Mouse (Mus musculus) embryonic stem cell, embryonic (primary cell): ENCODE measurements at regions not wholly inside any gene's neighbourhood (a gene's known extent, or its start where the extent isn't known, plus 50 kb on each side); places are given as distances from the start of the nearest gene placed in this dataset.

Experiments
- CTCF ChIA-PET, 4 experiments: fragments of 300-600 bp in 2 of 4; fragments of 350-600 bp in 2 of 4; sonication (Branson Sonifier 250); formaldehyde crosslinking; loops; one replicate each; lab custom pipeline; 2022; ENCODE audit warnings: inconsistent platforms in 2 of 4; lab: Charles Lee
- POLR2A ChIA-PET, 4 experiments: fragments of 300-600 bp in 2 of 4; fragments of 350-600 bp in 2 of 4; sonication (Branson Sonifier 250); formaldehyde crosslinking; loops; one replicate each; lab custom pipeline; 2022; ENCODE audit warnings: antibody characterized with exemption in 4 of 4, inconsistent platforms in 1 of 4; lab: Charles Lee

- ChIA-PET CTCF (interaction anchor here in 1 of 4 experiments (0.7 kb wide), 1 partner anchor 16 kb away, joined by 4 read pairs; no protein-coding TSS in a partner anchor), POLR2A (no interaction called here)
Observed at GRCm38 (mm10) chrX:109686502-109687130, 490.1 kb downstream of the Gm6377 start.

DNA sequence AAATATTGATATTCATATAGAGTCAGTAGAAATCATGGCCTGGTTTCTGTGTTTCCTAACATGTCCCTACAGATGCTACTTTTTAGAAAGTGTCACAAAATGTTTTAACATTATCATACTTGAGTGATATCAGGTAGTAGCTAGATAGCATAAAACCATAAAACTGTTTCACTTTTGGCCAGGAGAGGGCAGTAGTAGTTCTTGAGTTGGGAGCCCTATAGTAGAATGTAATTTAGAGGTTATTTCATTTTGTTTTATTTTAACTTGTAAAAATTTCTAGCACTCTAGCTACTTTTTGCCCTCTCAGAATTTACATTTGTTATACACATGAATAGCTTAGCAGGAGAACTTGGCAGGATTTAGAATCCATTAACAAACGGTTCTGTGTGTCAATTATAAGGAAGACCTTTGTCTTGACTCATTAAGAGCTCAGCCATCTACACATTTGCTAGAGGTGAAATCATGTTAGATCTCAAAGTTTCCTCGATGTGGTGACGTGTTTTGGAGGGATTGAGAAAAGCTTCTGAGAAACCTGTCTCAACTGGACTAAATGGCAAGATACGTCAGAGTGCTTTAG lies 538.5 kb downstream of the Gm6377 start:
- POLR2A ChIA-PET: no interaction called here

DNA sequence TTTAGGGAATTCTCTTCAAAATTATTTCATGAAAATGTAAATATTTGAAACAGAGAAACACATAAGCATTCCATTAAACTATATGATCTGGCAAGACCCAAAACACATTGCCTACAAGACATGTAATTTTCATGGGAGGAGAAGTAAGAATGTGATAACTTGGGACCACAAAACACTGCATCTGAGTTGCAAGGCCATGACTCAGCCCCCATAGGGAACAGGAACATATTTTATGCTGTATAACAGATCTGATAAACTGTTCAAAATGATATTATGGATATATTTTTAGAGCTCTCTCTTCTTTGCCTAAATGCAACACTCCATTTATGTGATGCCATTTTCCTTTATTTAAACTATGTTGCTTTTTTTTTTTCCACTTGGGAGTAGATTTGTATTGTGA lies 539.4 kb downstream of the Gm6377 start:
- ChIA-PET POLR2A (no interaction called here), CTCF (no interaction called here)

More for the DNA sequence above, 538.5 kb downstream of the Gm6377 start:
- CTCF ChIA-PET: interaction anchor here in 1 of 4 experiments (0.6 kb wide), 1 partner anchor 192 kb away, joined by 3 read pairs; no protein-coding TSS in a partner anchor
